Mouse (Mus musculus): ENCODE data around the gene Adam12.

Adam12 gene

GRCm38 (mm10) chr7:134081307-134082072 is 150.5 kb downstream of the Adam12 start:
- DNase-seq (ENCODE audit: low spot score in 2 of 2) = no peak

GRCm38 (mm10) chr7:134079980-134080725 is 151.8 kb downstream of the Adam12 start:
- no peak for DNase-seq (ENCODE audit: low spot score in 2 of 2)

- no peak for DNase-seq (ENCODE audit: low spot score in 2 of 2)
Measured at GRCm38 (mm10) chr7:134077684-134078083, 154.3 kb downstream of the Adam12 start.

GRCm38 (mm10) chr7:134073011-134073410 is 158.9 kb downstream of the Adam12 start:
- no peak for DNase-seq (ENCODE audit: low spot score in 2 of 2)

GRCm38 (mm10) chr7:134071153-134071885 is 160.6 kb downstream of the Adam12 start:
- no peak for DNase-seq (ENCODE audit: low spot score in 2 of 2)

- DNase-seq (ENCODE audit: low spot score in 2 of 2) = no peak
Measured at GRCm38 (mm10) chr7:134062629-134063028, 169.3 kb downstream of the Adam12 start.

- DNase-seq (ENCODE audit: low spot score in 2 of 2) = no peak
Measured at GRCm38 (mm10) chr7:134052486-134052885, 179.5 kb downstream of the Adam12 start.

- DNase-seq (ENCODE audit: low spot score in 2 of 2) = no peak
Measured at GRCm38 (mm10) chr7:134050371-134050770, 181.6 kb downstream of the Adam12 start.

- no peak for DNase-seq (ENCODE audit: low spot score in 2 of 2)
Measured at GRCm38 (mm10) chr7:134046376-134046775, 185.6 kb downstream of the Adam12 start.

- DNase-seq (ENCODE audit: low spot score in 2 of 2) = no peak
Measured at GRCm38 (mm10) chr7:134043576-134043975, 188.4 kb downstream of the Adam12 start.

- DNase-seq (ENCODE audit: low spot score in 2 of 2) = no peak
Measured at GRCm38 (mm10) chr7:134042614-134043013, 189.3 kb downstream of the Adam12 start.

GRCm38 (mm10) chr7:134033939-134034338 is 198.0 kb downstream of the Adam12 start:
- no peak for DNase-seq (ENCODE audit: low spot score in 2 of 2)

GRCm38 (mm10) chr7:134032959-134033366 is 199.0 kb downstream of the Adam12 start:
- DNase-seq (ENCODE audit: low spot score in 2 of 2) = no peak

GRCm38 (mm10) chr7:134031787-134032186 is 200.2 kb downstream of the Adam12 start:
- no peak for DNase-seq (ENCODE audit: low spot score in 2 of 2)

GRCm38 (mm10) chr7:134031256-134031655 is 200.7 kb downstream of the Adam12 start:
- DNase-seq (ENCODE audit: low spot score in 2 of 2) = no peak

GRCm38 (mm10) chr7:134028281-134028830 is 203.6 kb downstream of the Adam12 start:
- no peak for DNase-seq (ENCODE audit: low spot score in 2 of 2)

- DNase-seq (ENCODE audit: low spot score in 2 of 2) = no peak
Measured at GRCm38 (mm10) chr7:134027020-134027415, 204.9 kb downstream of the Adam12 start.

- no peak for DNase-seq (ENCODE audit: low spot score in 2 of 2)
Measured at GRCm38 (mm10) chr7:134026200-134027019, 205.5 kb downstream of the Adam12 start.

- DNase-seq (ENCODE audit: low spot score in 2 of 2) = no peak
Measured at GRCm38 (mm10) chr7:134022157-134022885, 209.6 kb downstream of the Adam12 start.

- DNase-seq (ENCODE audit: low spot score in 2 of 2) = no peak
Measured at GRCm38 (mm10) chr7:134015226-134015625, 216.7 kb downstream of the Adam12 start.
